Mouse (Mus musculus) limb, embryonic 13.5 days (tissue): Measurements from ENCODE around the gene Fam184b. TPM values are rescaled to one million over a fixed set of nuclear protein-coding genes. Genes with fewer than 3 reads are reported as not detected.
"Not testable (repeated sequence)": the region's sequence is repeated elsewhere in the genome, so short reads cannot be mapped to it uniquely, and the experiment has no call there.

Source experiments
- ATAC-seq: fragments of 200-750 bp; cut with Nextera tagmentation; 2 replicates; pipeline ENCODE4 v1.8.0; 2017; ENCODE audit warnings: low read depth, moderate number of reproducible peaks, moderate TSS enrichment; ENCODE audit not compliant: low FRiP score
- H3K27ac ChIP-seq: fragments of 300-500 bp; sonication (generic); 2 replicates; pipeline ENCODE4 v1.5.1; 2015; ENCODE audit warnings: inconsistent platforms, mild to moderate bottlenecking, moderate library complexity
- H3K27me3 ChIP-seq: fragments of 300-500 bp; sonication (generic); 2 replicates; pipeline ENCODE4 v1.6.1; 2015; ENCODE audit warnings: mild to moderate bottlenecking, inconsistent platforms
- H3K36me3 ChIP-seq: fragments of 300-500 bp; sonication (generic); 2 replicates; pipeline ENCODE4 v1.6.1; 2015; ENCODE audit warnings: inconsistent platforms, mild to moderate bottlenecking, moderate library complexity
- H3K4me1 ChIP-seq: fragments of 300-500 bp; sonication (generic); 2 replicates; pipeline ENCODE4 v1.6.1; 2015; ENCODE audit warnings: inconsistent platforms
- H3K4me2 ChIP-seq: fragments of 300-500 bp; sonication (generic); replicated peaks from 2 replicates; pipeline ENCODE4 v1.6.1; 2015; ENCODE audit warnings: inconsistent platforms, mild to moderate bottlenecking, moderate library complexity
- H3K4me3 ChIP-seq: fragments of 300-500 bp; sonication (generic); 2 replicates; pipeline ENCODE4 v1.5.1; 2015; ENCODE audit warnings: moderate library complexity, mild to moderate bottlenecking, inconsistent platforms
- H3K9ac ChIP-seq: fragments of 300-500 bp; sonication (generic); 2 replicates; pipeline ENCODE4 v1.6.1; 2015; ENCODE audit warnings: mild to moderate bottlenecking, inconsistent platforms
- H3K9me3 ChIP-seq: fragments of 300-500 bp; sonication (generic); 2 replicates; pipeline ENCODE4 v1.6.1; 2016; ENCODE audit warnings: inconsistent platforms
- WGBS: fragments of 180-500 bp; shearing (Covaris S2); methylation state at CpG from one replicate; pipeline ENCODE4 v1.1.7; 2015; 5-methylcytosine and 5-hydroxymethylcytosine counted together
- polyA plus RNA-seq: library from polyadenylated mRNA; unstranded; fragments of >200 nt; fragmentation: Nextera tagmentation; extraction: Ambion mirVana; gene quantifications from 2 replicates; pipeline ENCODE4 v1.2.1, GENCODE M21; 2015

Fam184b gene
- polyA plus RNA-seq, 1 experiment from 2014 or later = 2.6 TPM

DNA sequence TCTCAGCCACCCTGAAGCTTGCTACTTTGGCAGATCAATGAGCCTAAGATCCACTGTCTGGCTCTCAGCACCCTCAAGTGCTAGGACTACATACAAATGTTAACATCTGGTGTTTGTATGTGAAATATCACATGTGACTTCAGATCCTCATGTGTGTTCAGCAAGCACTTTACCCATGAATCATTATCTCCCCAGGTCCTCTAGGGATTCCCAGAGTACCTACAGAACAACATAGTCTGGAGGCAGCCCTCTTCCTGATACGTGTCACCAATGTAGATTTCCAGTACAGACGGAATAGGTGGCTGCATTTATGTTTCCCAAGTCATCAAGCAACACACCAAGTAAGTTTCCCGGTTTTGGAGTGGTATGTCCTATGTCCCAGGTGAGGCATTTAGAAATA, 29.4 kb upstream of the Fam184b start:
- H3K9ac ChIP-seq = peak overlapping the region; percentile 84
- no peaks in the 10 kb centered on the region for H3K27me3 ChIP-seq
- no peaks in the 10 kb centered on the region for H3K9me3 ChIP-seq
- H3K4me3 ChIP-seq = peak overlapping the region; percentile 83
- WGBS = under 1% methylated on average over 3 of the region's 3 CpGs
- 0 out of 2 replicates have a peak, but pooled peaks have one; percentile 21 for ATAC-seq
- H3K27ac ChIP-seq = 0 out of 2 replicates have a peak overlapping the region, but pooled peaks have one; percentile 70
- H3K4me2 ChIP-seq = peak overlapping the region; percentile 74
- no peaks in the 10 kb centered on the region for H3K36me3 ChIP-seq
- peaks cover 13% of the 10 kb centered on the region for H3K4me1 ChIP-seq

DNA sequence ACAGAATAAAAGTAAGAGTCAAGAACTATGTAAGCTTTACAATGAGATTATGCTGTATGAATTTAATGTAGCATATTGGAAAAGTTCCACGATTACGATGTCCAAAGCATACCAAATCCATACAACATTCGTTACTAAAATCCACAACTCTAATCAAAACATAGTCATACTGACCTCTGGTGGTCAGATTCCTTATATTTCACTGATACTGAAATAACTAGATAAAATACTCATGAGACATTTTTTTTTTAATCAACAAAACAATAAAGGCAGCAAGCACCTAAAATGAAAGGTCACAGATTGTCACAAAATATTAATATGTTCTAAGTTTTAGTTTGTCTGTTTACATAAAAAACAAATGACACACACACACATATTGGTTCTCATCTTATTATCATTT, 28.9 kb upstream of the Fam184b start:
- Histone ChIP-seq H3K36me3 (no peaks in the 10 kb centered on the region), H3K4me2 (peak overlapping the region; percentile 74), H3K27me3 (no peaks in the 10 kb centered on the region), H3K9me3 (no peaks in the 10 kb centered on the region), H3K4me3 (peak overlapping the region; percentile 83; the same call in 1 of the 2 replicates), H3K9ac (no peak overlapping the region), H3K4me1 (peaks cover 13% of the 10 kb centered on the region), H3K27ac (no peak overlapping the region)
- ATAC-seq = no peak
- 34% methylated on average over 3 of the region's 3 CpGs for WGBS

DNA sequence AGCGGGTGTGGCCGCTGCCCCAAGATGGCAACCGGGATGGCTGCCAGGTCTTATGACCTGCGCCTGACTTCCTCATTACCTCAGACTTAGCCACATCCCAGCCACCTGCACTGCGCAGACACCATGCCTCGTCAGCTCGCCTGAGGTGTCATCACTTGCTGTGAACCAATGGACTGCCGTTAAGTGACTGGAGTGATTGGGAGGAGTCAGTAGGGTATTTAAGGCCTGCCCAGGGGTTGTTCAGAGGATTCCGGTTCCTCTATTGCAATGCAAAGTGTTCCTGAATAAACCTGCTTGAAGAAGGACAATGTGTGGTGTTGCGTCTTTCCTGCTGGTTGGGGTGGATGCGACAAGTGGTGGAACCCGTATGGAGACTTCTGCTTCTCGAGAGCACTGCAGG, 19.0 kb upstream of the Fam184b start:
- not testable (repeated sequence) for ATAC-seq, H3K4me1 ChIP-seq, H3K27ac ChIP-seq, H3K4me2 ChIP-seq, H3K4me3 ChIP-seq, H3K27me3 ChIP-seq, H3K9me3 ChIP-seq, H3K36me3 ChIP-seq, H3K9ac ChIP-seq
- WGBS = 95% methylated on average over 13 of the region's 13 CpGs

DNA sequence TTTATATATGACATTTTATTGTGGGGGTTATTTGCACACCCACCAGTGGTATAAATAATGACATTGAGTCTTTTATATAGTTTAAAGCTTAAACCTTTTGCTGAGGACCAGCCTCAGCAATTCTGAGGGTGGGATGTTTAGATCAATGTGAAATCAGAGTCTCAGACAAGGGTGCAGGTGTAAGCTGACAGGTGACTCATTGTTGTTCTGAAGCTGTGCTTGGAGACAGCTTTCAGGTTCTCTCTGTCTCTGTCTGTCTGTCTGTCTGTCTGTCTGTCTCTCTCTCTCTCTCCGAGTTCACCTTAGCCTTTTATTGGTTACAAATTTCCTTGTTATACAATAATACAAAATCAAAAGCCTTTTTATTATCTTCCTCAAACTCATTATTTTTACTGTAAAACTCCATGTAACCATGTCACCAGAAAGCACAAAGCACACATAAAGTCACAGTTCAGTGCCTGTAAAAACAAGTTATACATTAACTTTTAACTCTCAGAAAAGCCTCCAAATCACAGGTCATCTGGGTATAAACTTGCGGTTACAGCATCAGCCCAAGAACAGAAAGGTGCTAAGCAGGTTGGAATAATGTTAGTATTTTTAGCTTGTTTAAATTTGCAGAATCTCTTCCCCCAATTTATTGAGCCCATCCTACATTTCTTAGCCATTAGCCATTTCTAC, 11.8 kb upstream of the Fam184b start:
- no peak overlapping the region for H3K4me2 ChIP-seq
- ATAC-seq = no peak
- H3K27me3 ChIP-seq = no peaks in the 10 kb centered on the region
- no peak overlapping the region for H3K9ac ChIP-seq
- no peaks in the 10 kb centered on the region for H3K36me3 ChIP-seq
- H3K4me3 ChIP-seq = no peak overlapping the region
- H3K27ac ChIP-seq = no peak overlapping the region
- H3K9me3 ChIP-seq = no peaks in the 10 kb centered on the region
- H3K4me1 ChIP-seq = no peaks in the 10 kb centered on the region
- whole genome bisulfite sequencing = 74% methylated on average over 2 of the region's 2 CpGs

DNA sequence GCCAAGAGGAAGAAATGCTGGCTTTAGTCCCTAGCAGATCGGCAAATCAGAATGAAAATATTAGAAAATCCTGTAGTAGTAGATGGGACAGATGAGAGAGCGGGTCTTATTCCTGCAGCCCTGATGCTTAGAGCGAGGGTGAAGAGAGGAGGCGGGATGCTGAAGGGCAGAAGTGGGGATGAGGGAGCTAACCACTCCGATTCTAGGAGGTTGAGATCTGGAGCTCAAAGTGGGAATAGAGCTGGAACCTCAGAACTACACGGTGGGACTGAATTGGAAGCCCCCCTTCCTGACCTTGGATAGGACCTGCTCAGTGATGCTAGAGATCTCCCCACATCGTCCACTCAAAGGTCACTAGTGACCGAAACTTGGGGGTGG, 290 bp upstream of the Fam184b start:
- no peak overlapping the region for H3K27ac ChIP-seq
- H3K4me3 ChIP-seq = peak overlapping the region; percentile 57
- no peaks in the 10 kb centered on the region for H3K36me3 ChIP-seq
- WGBS = 2% methylated on average over 8 of the region's 8 CpGs
- H3K9me3 ChIP-seq = no peaks in the 10 kb centered on the region
- peaks cover 9% of the 10 kb centered on the region for H3K4me1 ChIP-seq
- H3K4me2 ChIP-seq = peak overlapping the region; percentile 97
- H3K9ac ChIP-seq = peak overlapping the region; percentile 75
- ATAC-seq = 0 out of 2 replicates have a peak, but pooled peaks have one; percentile 33
- peaks cover 48% of the 10 kb centered on the region for H3K27me3 ChIP-seq

DNA sequence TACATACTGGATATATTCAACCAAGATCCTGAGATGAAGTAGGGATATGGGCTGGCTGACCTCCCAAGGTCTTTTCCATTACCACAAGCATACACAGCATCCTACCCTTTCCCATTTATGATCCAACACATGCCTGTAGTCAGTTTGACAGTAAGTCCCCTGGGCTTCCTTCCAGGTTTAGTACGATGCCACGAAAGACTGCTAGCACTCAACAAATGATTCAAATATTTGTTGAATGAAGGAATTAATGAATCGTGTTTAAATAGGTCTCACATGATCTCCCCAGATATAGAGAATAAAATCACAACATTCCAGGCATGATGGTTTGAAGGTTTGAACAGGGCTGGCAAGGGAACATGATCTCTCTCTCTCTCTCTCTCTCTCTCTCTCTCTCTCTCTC, 1.0 kb downstream of the Fam184b start:
- H3K9ac ChIP-seq = no peak overlapping the region
- peaks cover 47% of the 10 kb centered on the region for H3K27me3 ChIP-seq
- H3K9me3 ChIP-seq = no peaks in the 10 kb centered on the region
- peaks cover 9% of the 10 kb centered on the region for H3K4me1 ChIP-seq
- H3K27ac ChIP-seq = no peak overlapping the region
- WGBS = 39% methylated on average over 3 of the region's 3 CpGs
- H3K4me3 ChIP-seq = peak overlapping the region; percentile 57; the same call in 1 of the 2 replicates
- 0 out of 2 replicates have a peak, but pooled peaks have one; percentile 16 for ATAC-seq
- H3K4me2 ChIP-seq = peak overlapping the region; percentile 97
- no peaks in the 10 kb centered on the region for H3K36me3 ChIP-seq

DNA sequence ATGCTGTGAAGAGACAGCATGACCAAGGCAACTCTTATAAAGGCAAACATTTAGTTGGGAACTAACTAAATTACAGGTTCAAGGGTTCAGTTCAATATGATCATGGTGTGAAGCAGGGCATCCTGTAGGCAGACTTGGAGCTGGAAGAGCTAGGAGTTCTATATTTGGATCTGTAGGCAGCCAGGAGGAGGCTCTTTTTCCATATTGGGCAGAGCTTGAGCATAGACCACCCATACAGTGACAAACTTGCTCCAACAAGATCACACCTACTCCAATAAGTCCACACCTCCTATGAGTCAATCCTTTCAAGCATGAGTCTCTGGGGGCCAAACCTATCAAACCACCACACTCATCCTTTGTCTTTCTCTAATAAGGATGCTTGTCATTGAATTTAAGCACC, 9.9 kb downstream of the Fam184b start:
- H3K9me3 ChIP-seq = peaks cover 8% of the 10 kb centered on the region
- H3K36me3 ChIP-seq = no peaks in the 10 kb centered on the region
- H3K9ac ChIP-seq = no peak overlapping the region
- H3K4me3 ChIP-seq = no peak overlapping the region
- no peak for ATAC-seq
- no peak overlapping the region for H3K27ac ChIP-seq
- no peak overlapping the region for H3K4me2 ChIP-seq
- H3K4me1 ChIP-seq = no peaks in the 10 kb centered on the region
- no peaks in the 10 kb centered on the region for H3K27me3 ChIP-seq

DNA sequence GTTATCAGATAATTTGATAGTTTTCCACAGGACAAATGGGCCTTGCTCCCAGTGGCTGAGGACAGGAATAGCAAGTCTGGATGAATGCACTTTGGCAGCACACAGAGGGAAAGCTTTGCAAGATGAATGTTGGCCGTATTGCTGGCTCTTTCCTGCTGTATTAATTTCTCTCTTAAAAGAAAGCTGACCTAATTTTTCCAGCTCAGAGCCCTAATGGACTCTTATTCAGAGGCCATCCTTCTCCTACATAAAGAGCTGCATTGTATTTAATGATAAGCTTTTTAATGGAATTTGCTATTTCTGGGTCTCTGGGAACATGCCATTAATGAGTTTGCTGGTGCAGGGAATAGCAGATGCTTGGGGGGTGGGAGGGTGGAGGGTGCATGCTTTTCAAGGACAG, 11.6 kb downstream of the Fam184b start:
- no peaks in the 10 kb centered on the region for H3K4me1 ChIP-seq
- no peak overlapping the region for H3K4me2 ChIP-seq
- no peak overlapping the region for H3K9ac ChIP-seq
- H3K36me3 ChIP-seq = no peaks in the 10 kb centered on the region
- no peak for ATAC-seq
- H3K4me3 ChIP-seq = no peak overlapping the region
- no peak overlapping the region for H3K27ac ChIP-seq
- WGBS = 71% methylated on average over 1 of the region's 1 CpGs
- no peaks in the 10 kb centered on the region for H3K27me3 ChIP-seq
- H3K9me3 ChIP-seq = peaks cover 19% of the 10 kb centered on the region

DNA sequence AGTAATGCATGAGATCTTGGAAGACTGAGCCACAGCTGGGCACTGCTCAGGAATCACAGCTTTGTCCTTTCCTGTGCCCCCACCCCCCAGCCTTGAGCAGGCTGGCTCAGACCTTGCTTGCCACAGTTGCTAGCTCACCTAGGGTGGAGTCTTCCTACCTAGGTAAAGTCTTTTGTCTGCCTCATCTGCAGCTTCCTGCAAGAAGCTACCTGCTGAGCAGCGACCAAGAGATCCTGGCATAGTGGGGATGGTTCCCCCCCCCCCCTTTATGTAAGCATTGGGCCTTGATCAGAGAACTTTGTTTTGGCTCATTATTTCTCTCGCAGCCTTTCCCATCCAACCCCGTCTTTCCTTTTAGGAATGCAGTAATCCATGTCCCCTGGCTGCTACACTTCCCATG, 17.9 kb downstream of the Fam184b start:
- no peak overlapping the region for H3K9ac ChIP-seq
- no peaks in the 10 kb centered on the region for H3K4me1 ChIP-seq
- WGBS = 61% methylated on average over 3 of the region's 3 CpGs
- H3K27me3 ChIP-seq = no peaks in the 10 kb centered on the region
- no peaks in the 10 kb centered on the region for H3K36me3 ChIP-seq
- no peak overlapping the region for H3K4me2 ChIP-seq
- peaks cover 19% of the 10 kb centered on the region for H3K9me3 ChIP-seq
- no peak for ATAC-seq
- no peak overlapping the region for H3K27ac ChIP-seq
- no peak overlapping the region for H3K4me3 ChIP-seq

DNA sequence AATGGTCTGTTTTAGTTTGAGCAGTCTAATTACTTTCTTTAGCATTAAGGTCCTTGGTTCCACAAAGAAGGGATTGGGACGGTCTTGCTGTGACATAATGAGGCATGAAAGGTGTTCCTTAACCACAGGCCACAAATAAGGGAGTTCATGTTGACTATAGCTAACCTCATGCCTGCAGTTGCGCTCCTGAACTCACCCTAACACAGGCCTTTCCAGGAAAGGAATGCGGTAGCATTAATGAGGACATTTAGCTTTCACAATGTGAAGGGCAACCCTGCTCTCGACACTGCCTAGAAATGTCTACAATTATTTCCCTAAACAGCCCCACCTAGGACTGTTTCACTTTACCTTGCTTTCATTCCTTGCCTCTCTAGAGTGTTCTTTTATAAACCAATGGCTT, 40.4 kb downstream of the Fam184b start:
- Histone ChIP-seq H3K36me3 (no peaks in the 10 kb centered on the region), H3K9ac (no peak overlapping the region), H3K27me3 (no peaks in the 10 kb centered on the region), H3K9me3 (no peaks in the 10 kb centered on the region), H3K4me2 (no peak overlapping the region), H3K4me1 (no peaks in the 10 kb centered on the region), H3K27ac (no peak overlapping the region), H3K4me3 (no peak overlapping the region)
- no peak for ATAC-seq
- WGBS = 57% methylated on average over 4 of the region's 4 CpGs

DNA sequence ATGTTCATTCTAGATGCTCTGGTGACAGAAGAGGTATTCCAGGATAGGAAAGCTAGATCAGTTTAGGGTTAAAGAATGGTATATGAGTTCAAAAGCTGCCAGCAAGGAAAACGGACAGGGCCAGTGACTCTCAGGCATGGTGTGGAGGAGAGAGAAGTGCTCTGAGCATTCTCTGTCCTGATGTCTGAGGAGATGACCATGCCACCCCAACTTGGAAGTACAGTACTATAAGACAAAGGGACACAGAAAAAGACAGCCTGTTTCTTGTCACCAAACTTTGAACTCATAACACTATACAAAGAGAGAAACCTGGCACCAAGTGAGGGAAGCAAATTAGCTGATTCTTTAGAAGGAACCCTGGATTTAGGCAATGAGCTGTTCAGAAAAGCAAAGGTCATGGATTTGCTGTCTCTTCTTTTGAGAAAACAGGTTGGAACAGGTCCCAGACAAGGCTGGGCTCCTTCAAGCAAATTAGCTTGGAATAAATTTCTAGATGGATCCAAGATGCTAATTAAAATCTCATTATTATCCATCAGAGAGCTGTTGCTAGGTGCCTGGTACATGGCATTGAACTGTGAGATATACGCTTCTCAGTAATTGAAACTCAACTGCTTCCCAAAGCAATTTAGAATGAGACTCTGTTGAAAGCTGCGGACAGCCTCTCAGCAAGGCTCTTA, 43.9 kb downstream of the Fam184b start:
- H3K9me3 ChIP-seq = no peaks in the 10 kb centered on the region
- no peak; the same call in 1 of the 2 replicates for ATAC-seq
- H3K4me2 ChIP-seq = no peak overlapping the region
- no peaks in the 10 kb centered on the region for H3K36me3 ChIP-seq
- H3K4me3 ChIP-seq = no peak overlapping the region
- H3K4me1 ChIP-seq = no peaks in the 10 kb centered on the region
- no peak overlapping the region for H3K27ac ChIP-seq
- WGBS = 41% methylated on average over 3 of the region's 3 CpGs
- H3K27me3 ChIP-seq = no peaks in the 10 kb centered on the region
- no peak overlapping the region for H3K9ac ChIP-seq

DNA sequence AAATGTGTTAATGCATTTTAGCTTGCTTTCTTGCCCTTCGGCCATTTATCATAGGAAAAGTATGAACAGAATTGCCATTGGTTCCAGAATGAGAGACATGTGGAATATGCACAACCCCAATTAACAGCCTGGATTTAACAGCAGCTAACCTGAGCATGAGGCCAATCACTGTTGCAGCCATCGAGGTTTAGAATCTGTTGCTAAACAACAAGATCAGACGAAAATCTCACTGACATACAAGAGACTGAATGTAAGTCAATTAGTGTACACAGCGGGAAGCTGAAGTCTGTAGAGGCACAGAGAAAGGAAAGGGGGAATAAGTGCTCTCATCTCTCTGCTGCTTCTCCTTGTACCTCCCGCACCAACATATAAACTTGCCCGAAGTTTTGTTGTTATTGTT, 46.1 kb downstream of the Fam184b start:
- Histone ChIP-seq H3K9ac (no peak overlapping the region), H3K36me3 (no peaks in the 10 kb centered on the region), H3K4me1 (no peaks in the 10 kb centered on the region), H3K27me3 (peaks cover 3% of the 10 kb centered on the region; the same call in 1 of the 2 replicates), H3K4me3 (no peak overlapping the region), H3K27ac (no peak overlapping the region), H3K9me3 (no peaks in the 10 kb centered on the region), H3K4me2 (no peak overlapping the region)
- 77% methylated on average over 6 of the region's 6 CpGs for WGBS
- no peak for ATAC-seq
